Mouse (Mus musculus): Measurements from ENCODE around the gene Trpm3.

- TF ChIP-seq CTCF (IDR thresholded peaks at IDR 0.05) (no peak), EP300 (IDR thresholded peaks at IDR 0.05) (no peak)
Measured at GRCm38 (mm10) chr19:22611621-22612020, 472.8 kb downstream of the Trpm3 start.

Measured in lung, postnatal 0 days (tissue).